Comparison of ENCODE assay signal across 8 mouse cellular contexts in the genomic region with DNA sequence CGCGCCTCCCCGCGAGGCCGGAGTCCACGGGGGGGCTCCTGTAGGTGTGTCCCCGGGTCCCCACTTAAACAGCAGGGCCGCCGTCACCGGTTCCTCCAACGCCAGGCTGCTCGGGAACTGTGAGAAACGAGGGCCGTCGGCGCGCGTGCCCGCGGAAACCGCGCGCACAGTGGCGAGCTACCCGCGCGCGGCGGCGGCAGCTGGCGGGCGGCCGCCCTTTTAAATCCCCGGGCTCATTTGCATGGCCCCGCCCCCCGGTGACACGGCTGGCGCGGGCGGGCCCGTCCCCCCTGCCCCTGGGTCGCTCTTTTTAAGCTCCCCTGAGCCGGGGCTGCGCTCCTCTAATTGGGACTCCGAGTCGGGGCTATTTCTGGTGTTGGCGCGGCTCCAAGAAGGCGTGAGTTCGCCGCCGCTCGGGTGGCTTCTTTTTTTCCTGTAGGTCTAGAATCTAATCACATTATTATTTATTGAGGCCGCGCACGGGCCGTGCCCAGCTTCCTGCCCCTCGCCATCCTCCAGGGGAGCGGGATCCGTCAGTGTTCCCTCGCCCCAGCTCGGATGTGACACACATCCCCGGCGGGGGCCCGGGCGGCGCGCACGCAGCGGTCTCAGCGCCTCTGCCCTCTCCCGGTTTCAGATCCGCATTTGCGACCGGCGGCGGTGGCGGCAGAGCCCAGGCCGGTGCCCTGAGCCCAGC. TPM values are rescaled to one million over a fixed set of nuclear protein-coding genes. Genes with fewer than 3 reads are reported as not detected.
DNase-seq lines count a peak whose midpoint lies in the region; ATAC-seq and TF ChIP-seq lines count a peak whose summit lies in the region.

A gene (plus strand): TSS at position 183 of the 697 bp plus-strand sequence.

- TF ChIP-seq CTCF in hindbrain, postnatal 0 days (IDR thresholded peaks at IDR 0.05; ENCODE audit: low read depth), result no peak

- peaks cover 15% of the 10 kb centered on the region for H3K4me1 ChIP-seq in hindbrain, postnatal 0 days (ENCODE audit: insufficient read depth, low read length)

- H3K36me3 ChIP-seq in hindbrain, postnatal 0 days (ENCODE audit: insufficient read depth, low read length), result no peaks in the 10 kb centered on the region

- peak within 1 kb of the TSS; percentile 89 for H3K4me3 ChIP-seq in hindbrain, postnatal 0 days (ENCODE audit: low read length)

- peak; percentile 24 for ATAC-seq in common myeloid progenitor, adult 5-6 weeks (replicated peaks; ENCODE audit: low read depth, poor library complexity, severe bottlenecking)
- ATAC-seq in hindbrain, postnatal 0 days, result peak; percentile 75

- H3K9ac ChIP-seq in hindbrain, postnatal 0 days (replicated peaks; ENCODE audit: low read length), result peak within 1 kb of the TSS; percentile 95

- no peaks in the 10 kb centered on the region for H3K9me3 ChIP-seq in hindbrain, postnatal 0 days (ENCODE audit: low read length)

- under 1% methylated on average over 55 of the region's 79 CpGs for WGBS in hindbrain, postnatal 0 days

- peak; percentile 82 for DNase-seq in layer of hippocampus, adult 11-12 months (ENCODE audit: low spot score)
- no peak for DNase-seq in layer of hippocampus, adult 9-10 months (ENCODE audit: low spot score)
- peak; percentile 69 to 77 for DNase-seq in gastrocnemius, adult 8-10 months (ENCODE audit: low spot score in 2 of 2)
- peak; percentile 95 for DNase-seq in hindbrain, postnatal 0 days (ENCODE audit: low spot score)
- DNase-seq in left cerebral cortex, postnatal 25 days (ENCODE audit: low spot score in 2 of 2), result peak; percentile 80 to 82
- peak; percentile 94 for DNase-seq in mesoderm, embryonic 11.5 days (ENCODE audit: low read depth, low spot score)
- DNase-seq in skeletal muscle tissue, adult 2 months (ENCODE audit: low read depth, low spot score), result peak; percentile 81

- H3K27ac ChIP-seq in hindbrain, postnatal 0 days, result peak within 1 kb of the TSS; percentile 92

- peak within 1 kb of the TSS; percentile 88 for H3K4me2 ChIP-seq in hindbrain, postnatal 0 days (ENCODE audit: low read depth, low read length)

- intact Hi-C loops in left cerebral cortex, postnatal 25 days (cut with DNase I), result no loop called here

- H3K27me3 ChIP-seq in hindbrain, postnatal 0 days (ENCODE audit: insufficient read depth, low read length), result no peaks in the 10 kb centered on the region

RNA-seq across cellular contexts. Expression of the gene that starts here (rescaled TPM):
- 141 and 203 TPM in 2 replicates for total RNA-seq in common myeloid progenitor, adult 5-6 weeks (2017)
- 10 to 100 TPM; 27.6 to 34.9 (median 31.9) TPM for total RNA-seq in gastrocnemius, adult 8-10 months (2022)
- total RNA-seq in hindbrain, postnatal 0 days (2014; rRNA removed), result 142 and 170 TPM in 2 replicates
- polyA plus RNA-seq in hindbrain, postnatal 0 days (2015; fragmentation: Nextera tagmentation; extraction: Ambion mirVana), result 130 and 145 TPM in 2 replicates
- total RNA-seq in left cerebral cortex, postnatal 25 days (2021), result 10 to 100 TPM; 47.6 to 52.8 TPM
